Mouse (Mus musculus) liver, adult (tissue): ENCODE measurements around the gene Smok3b.
"Not testable (repeated sequence)": the region's sequence is repeated elsewhere in the genome, so short reads cannot be mapped to it uniquely, and the experiment has no call there.

ENCODE experiments used
- GATA4 ChIP-seq: IDR thresholded peaks from 2 replicates; pipeline ENCODE4 v1.6.1; 2014; ENCODE audit warnings: mild to moderate bottlenecking, low read length; ENCODE audit not compliant: insufficient replicate concordance

Smok3b gene

DNA sequence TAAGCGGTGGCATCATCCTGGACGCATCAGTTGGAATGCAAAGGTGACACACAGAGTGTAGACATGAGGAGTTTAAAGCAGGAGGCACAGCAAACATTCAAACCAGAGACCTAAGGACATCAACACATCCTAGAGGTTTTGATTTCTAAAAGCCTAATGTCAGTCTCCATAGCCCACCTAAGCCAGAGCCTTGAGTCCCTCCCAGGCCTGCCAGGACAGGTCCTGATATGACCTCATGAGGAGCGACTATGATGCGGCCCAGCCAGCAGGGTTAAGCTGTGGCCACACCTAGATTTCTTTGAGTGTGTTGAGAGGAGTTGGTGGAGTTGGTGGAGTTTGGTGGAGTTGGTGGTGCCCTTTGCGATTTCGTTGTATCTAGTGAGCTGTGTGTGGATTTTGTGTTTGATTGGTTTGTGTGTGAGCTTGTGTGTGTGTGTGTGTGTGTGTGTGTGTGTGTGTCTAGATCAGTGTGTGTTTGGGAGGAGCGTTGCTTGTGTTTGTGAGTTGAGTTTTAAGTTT, at the start of gene Smok3b, which contains the start of gene Smok3a:
Smok3b (plus strand) TSS at position 469 of the 519 bp plus-strand sequence.
Smok3a (plus strand) TSS at position 301 of the 519 bp plus-strand sequence.
- TF ChIP-seq GATA4 = not testable (repeated sequence)

GRCm38 (mm10) chr5:137973161-137973560, 48.1 kb upstream of the Smok3b start:
- TF ChIP-seq GATA4 = no peak

- TF ChIP-seq GATA4 = no peak
These were observed 47.5 kb upstream of the Smok3b start for GRCm38 (mm10) chr5:137973738-137974137.

DNA sequence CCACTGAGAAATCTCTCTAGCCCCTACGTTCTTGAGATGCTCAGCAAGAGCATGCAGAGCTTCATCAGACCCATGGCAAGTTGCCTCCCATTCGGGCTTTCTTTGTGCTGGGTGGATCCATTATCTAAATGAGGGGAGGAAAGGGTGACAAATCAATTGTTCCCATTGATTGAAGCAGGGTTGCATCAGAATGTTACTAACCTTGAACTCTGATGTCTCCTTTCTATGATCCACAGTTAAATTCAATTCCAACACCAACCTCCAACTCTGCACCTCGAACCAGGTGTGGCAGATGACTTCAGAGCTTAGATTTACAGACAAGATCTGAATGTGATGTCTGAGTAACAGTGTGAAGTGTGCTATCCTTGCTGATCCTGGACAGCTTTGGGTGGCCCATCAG, 46.5 kb upstream of the Smok3b start:
- TF ChIP-seq GATA4 = peak; percentile 31; the same call in 1 of the 2 replicates

- no peak for TF ChIP-seq GATA4
These were observed 45.8 kb upstream of the Smok3b start for GRCm38 (mm10) chr5:137975434-137975833.

DNA sequence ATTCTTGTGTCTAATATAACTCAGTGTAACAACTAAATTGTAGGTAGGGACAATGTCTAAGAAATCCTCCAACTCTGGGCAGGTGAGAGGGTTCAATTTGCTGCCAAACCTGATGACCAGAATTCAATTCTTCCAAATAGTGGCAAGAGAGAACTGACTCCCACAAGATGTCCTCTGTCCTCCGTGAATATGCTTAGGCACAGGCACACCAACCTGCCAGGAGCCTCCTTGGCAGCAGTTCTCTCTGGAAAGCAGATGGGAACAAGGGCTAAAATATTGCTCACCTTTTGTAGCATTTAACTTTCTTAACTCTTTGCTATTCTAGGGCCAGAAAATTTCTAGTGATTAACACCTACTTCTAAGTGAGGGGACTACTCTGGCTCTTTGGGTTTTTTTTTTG, 43.9 kb upstream of the Smok3b start:
- no peak for TF ChIP-seq GATA4

DNA sequence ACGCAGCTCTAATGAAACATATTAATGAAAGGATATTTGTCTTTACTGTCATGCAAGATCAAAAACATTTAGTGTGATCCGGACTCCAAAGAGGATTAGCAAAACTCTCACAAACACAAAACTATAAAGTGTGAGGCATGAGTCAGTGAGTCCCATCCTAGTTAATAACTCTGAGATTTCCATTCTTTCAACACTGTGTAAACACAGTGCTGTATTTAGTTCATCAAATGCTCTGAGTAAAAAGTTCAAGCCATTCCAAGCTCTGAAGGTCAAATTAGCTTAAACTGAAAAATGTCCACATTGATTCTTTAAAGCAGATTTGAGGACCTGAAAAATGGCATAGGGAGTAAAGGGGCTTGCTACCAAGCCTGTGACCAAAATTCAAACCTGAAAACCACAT, 42.1 kb upstream of the Smok3b start:
- no peak for TF ChIP-seq GATA4

- TF ChIP-seq GATA4 = no peak
These were observed 39.9 kb upstream of the Smok3b start, which contains the start of gene Azgp1 for GRCm38 (mm10) chr5:137981300-137981699. Gene Azgp1 (plus strand): TSS chr5:137981520.

- no peak for TF ChIP-seq GATA4
These were observed 34.9 kb upstream of the Smok3b start for GRCm38 (mm10) chr5:137986351-137986750.

- TF ChIP-seq GATA4 = no peak
These were observed 11.8 kb upstream of the Smok3b start for GRCm38 (mm10) chr5:138009437-138009836.

GRCm38 (mm10) chr5:138012382-138012781, 8.8 kb upstream of the Smok3b start:
- TF ChIP-seq GATA4 = peak; percentile 62; the same call in 1 of the 2 replicates

DNA sequence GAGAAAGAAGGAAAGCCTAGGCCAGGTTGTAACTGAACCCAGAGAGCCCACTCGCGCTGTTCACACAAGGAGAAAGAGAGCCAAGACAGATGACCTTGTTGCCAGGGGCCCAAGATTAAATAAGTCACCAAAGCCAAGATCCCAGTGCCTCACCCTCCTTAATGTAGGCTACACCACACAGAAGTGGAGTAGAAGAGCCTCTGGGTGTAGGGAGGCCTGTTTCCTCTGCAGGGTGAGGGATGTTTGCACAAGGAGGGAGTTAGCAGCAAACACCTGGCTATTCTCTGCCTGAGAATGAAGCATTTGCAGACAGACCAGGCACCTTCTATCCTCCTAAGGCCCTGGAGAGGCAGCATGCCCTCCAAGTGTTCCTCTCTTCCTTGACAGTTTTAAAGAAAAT, 4.7 kb upstream of the Smok3b start:
- no peak for TF ChIP-seq GATA4

GRCm38 (mm10) chr5:138016997-138017396, 4.2 kb upstream of the Smok3b start:
- TF ChIP-seq GATA4 = no peak

DNA sequence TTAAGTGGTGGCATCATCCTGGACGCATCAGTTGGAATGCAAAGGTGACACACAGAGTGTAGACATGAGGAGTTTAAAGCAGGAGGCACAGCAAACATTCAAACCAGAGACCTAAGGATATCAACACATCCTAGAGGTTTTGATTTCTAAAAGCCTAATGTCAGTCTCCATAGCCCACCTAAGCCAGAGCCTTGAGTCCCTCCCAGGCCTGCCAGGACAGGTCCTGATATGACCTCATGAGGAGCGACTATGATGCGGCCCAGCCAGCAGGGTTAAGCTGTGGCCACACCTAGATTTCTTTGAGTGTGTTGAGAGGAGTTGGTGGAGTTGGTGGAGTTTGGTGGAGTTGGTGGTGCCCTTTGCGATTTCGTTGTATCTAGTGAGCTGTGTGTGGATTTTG, 31.7 kb downstream of the Smok3b start, which contains the start of gene Smok3c:
Smok3c (plus strand) TSS at position 301 of the 400 bp plus-strand sequence.
- not testable (repeated sequence) for TF ChIP-seq GATA4

DNA sequence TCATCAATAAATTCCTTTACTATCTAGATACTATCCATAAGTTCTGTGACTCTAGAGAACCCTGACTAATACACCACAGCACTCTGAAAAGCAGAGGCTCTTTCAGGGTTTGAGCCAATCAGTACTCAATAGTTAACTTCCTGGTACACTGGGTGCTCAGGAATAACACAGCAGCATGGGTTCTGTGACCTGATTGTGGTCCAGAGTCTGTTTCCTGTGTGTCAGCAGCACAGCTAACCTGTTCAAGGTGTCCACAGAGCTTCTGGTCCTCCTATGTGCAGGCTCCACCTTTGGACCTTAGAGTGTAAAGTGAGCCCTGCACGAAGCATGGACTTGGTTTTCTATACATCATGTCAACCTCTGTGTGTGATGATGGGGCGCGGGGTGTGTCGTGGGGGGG, 52.6 kb downstream of the Smok3b start:
- TF ChIP-seq GATA4 = no peak

DNA sequence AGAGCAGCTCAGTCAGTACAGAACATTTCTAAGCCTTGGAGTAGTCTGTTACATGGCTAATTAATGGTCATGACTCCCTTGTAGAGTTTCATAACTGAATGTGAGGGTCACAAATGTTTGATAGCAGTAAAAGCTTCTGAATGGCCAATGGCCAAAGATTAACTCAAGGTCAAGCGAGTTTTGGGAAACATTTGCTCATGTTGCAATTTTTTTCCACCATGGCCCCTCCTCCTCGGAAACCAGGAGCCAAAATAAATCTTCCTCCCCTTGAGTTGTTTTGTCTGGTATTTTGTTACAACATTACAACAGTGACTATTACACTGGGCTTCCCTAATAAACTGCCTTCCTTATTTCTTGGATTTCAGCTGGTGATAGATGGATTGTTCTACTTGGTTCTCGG, 54.5 kb downstream of the Smok3b start:
- no peak for TF ChIP-seq GATA4

DNA sequence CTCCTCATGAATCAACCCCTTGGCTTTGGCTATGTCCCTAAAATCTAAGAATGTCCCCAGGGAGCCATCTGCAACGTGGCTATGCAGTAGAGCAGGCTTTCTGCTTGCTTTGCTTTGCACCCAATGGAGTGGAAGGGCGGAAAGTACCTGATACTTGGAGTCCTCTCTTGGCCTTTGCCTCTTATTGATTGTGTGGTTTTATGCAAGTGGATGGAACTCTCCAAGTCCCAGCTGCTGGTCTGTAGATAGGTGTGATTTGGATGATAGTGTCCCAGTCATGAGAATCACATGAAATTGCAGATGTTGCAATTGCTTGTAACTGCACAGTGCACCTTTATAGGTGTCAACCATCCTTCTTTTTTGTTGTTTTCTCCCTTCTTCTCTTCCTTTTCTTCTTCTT, 54.9 kb downstream of the Smok3b start:
- TF ChIP-seq GATA4 = peak; percentile 68; the same call in 1 of the 2 replicates
